Mouse (Mus musculus): ENCODE measurements around the gene Slc24a3. TPM values are rescaled to one million over a fixed set of nuclear protein-coding genes. Genes with fewer than 3 reads are reported as not detected.

The Slc24a3 gene
- polyA plus RNA-seq, 1 experiment from 2014 or later = 2.1 TPM

DNA sequence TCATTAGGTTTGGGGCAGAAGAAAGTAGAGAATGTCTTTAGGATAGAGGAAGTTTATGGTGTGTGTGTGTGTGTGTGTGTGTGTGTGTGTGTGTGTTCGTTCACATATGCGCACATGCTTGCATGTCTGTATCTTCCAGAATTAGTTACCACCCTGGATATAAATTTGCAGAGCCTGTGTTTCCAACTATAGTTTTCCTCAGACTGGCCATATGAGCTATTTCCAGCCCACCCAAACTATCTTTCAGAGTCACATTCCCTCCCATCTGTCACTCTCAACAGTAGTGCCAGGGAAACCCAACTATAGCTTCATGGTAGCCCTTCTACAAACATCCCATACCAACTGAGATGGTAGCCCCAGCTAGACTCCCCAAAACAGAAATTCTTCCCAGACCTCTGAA, 250.2 kb downstream of the Slc24a3 start:
- Histone ChIP-seq H3K27ac (no peak overlapping the region), H3K9ac (no peak overlapping the region), H3K4me1 (no peaks in the 10 kb centered on the region), H3K36me3 (no peaks in the 10 kb centered on the region), H3K27me3 (no peaks in the 10 kb centered on the region), H3K4me3 (replicated peaks) (no peak overlapping the region), H3K9me3 (replicated peaks) (no peaks in the 10 kb centered on the region), H3K4me2 (no peak overlapping the region)
- 98% methylated on average over 2 of the region's 2 CpGs for WGBS
- no peak for ATAC-seq (replicated peaks; ENCODE audit: low FRiP score)

DNA sequence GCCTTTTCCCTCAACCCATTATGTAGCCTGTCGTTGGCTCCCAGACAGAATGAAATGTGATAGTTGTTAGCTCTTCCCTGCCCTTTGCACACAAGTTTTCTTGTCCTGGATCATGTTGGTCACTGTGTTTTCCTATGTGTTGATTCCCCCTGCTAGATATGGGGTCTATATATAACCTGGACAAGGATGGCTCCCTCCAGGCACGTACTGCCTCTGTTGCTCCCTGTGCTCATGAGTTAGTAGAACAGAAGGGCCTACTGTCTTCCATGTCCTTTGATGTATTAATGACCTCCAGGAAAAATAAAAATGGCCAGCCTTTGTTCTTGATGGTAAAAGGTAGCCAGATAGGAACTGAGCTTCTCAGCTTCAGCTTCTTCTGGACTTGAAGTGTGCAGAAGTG, 251.5 kb downstream of the Slc24a3 start:
- no peaks in the 10 kb centered on the region for H3K9me3 ChIP-seq (replicated peaks)
- no peak overlapping the region for H3K4me2 ChIP-seq
- no peak for ATAC-seq (replicated peaks; ENCODE audit: low FRiP score)
- no peak overlapping the region for H3K9ac ChIP-seq
- WGBS = 48% methylated on average over 2 of the region's 2 CpGs
- H3K4me1 ChIP-seq = no peaks in the 10 kb centered on the region
- no peaks in the 10 kb centered on the region for H3K36me3 ChIP-seq
- no peak overlapping the region for H3K27ac ChIP-seq
- no peak overlapping the region for H3K4me3 ChIP-seq (replicated peaks)
- H3K27me3 ChIP-seq = no peaks in the 10 kb centered on the region

DNA sequence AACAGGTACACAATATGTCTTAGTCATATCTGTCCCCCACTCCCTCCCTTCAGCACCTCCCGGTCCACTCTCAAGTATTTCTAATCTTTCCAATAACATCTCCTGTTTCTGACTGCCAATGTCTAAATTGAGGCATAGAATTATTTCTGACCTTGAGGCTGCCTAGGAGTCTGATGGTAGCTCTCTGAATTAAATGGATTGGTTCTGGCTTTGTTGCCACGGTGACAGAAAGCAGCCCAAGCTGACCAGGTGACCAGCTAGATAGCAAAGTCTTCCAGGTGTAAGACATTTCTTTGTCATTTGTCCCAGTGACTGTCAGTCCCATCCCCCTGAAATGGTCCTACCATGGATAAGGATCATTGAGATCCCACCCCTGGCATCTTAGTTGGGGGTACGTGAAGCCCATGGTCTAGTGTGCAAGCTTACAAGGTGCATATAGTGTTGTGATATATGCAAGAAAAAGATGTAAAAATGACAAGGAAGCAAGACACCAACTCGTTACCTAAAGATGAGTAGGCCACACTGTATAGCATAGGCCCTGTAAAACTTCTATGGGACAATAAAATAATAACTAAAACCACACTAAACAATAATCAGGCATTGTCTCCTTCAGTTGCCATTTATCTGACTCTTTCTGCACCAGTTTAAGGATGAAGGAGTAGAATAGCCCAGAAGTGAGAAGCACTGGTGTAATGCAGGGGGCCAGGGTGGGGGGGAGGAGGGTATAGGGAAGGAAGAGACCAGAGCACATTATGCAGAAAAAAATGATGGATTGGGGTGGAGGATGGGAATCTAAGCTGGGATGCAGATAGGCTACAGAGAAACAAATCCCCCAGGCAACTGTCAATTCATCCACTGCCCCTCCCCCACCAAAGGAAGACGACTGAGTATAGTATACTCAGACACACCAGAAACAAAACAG, 253.7 kb downstream of the Slc24a3 start:
- Histone ChIP-seq H3K27me3 (no peaks in the 10 kb centered on the region), H3K4me1 (no peaks in the 10 kb centered on the region), H3K9me3 (replicated peaks) (no peaks in the 10 kb centered on the region), H3K27ac (no peak overlapping the region), H3K4me3 (replicated peaks) (no peak overlapping the region), H3K4me2 (no peak overlapping the region), H3K36me3 (no peaks in the 10 kb centered on the region), H3K9ac (no peak overlapping the region)
- ATAC-seq (replicated peaks; ENCODE audit: low FRiP score) = no peak
- 80% methylated on average over 5 of the region's 5 CpGs for WGBS

DNA sequence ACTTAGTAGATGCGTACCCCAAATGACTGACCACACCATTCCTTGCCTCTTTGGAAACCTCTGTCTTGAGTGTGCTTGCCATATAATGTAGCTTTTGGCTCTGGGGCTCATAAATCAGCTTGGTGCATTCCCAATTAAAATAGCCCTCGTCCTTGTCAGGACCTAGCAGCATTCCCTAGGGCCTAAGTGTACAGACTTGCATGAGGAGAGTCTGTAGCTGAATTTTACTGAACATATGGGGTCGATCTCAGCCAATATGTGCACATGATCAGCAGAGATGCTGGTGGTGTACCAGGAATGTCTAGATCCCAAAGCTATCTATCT, 254.3 kb downstream of the Slc24a3 start:
- no peak overlapping the region for H3K4me3 ChIP-seq (replicated peaks)
- no peaks in the 10 kb centered on the region for H3K4me1 ChIP-seq
- no peak for ATAC-seq (replicated peaks; ENCODE audit: low FRiP score)
- H3K36me3 ChIP-seq = no peaks in the 10 kb centered on the region
- H3K9me3 ChIP-seq (replicated peaks) = no peaks in the 10 kb centered on the region
- WGBS = 60% methylated on average over 3 of the region's 3 CpGs
- H3K4me2 ChIP-seq = no peak overlapping the region
- no peaks in the 10 kb centered on the region for H3K27me3 ChIP-seq
- no peak overlapping the region for H3K27ac ChIP-seq
- no peak overlapping the region for H3K9ac ChIP-seq

- H3K27ac ChIP-seq = no peak overlapping the region
- no peak overlapping the region for H3K4me3 ChIP-seq (replicated peaks)
- H3K9ac ChIP-seq = no peak overlapping the region
- H3K4me1 ChIP-seq = no peaks in the 10 kb centered on the region
- no peaks in the 10 kb centered on the region for H3K27me3 ChIP-seq
- H3K4me2 ChIP-seq = no peak overlapping the region
- no peak for ATAC-seq (replicated peaks; ENCODE audit: low FRiP score)
- 89% methylated on average over 5 of the region's 5 CpGs for WGBS
- no peaks in the 10 kb centered on the region for H3K36me3 ChIP-seq
- H3K9me3 ChIP-seq (replicated peaks) = no peaks in the 10 kb centered on the region
Measured at GRCm38 (mm10) chr2:145429982-145430381, 262.4 kb downstream of the Slc24a3 start.

DNA sequence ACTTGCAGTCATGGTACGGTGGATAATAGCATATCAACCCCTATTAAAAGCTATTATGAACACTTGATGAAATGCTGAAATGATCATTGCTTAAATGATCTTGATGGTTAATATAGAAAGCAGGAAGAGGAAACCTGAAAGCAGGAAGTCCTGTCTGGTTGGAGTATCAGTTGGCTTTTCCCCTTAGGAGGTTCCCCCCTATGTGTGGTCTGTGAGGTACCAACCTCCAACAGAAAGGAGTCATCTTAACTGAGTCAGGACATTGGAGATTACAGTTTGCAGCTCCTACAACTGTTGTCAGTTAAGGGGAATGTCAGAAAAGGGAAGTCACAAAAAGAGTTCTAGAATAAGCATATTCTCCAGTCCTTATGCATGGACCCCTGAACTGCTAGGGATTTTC, 266.5 kb downstream of the Slc24a3 start:
- H3K27me3 ChIP-seq = no peaks in the 10 kb centered on the region
- no peak overlapping the region for H3K4me3 ChIP-seq (replicated peaks)
- no peaks in the 10 kb centered on the region for H3K4me1 ChIP-seq
- no peaks in the 10 kb centered on the region for H3K36me3 ChIP-seq
- no peak for ATAC-seq (replicated peaks; ENCODE audit: low FRiP score)
- 87% methylated on average over 1 of the region's 1 CpGs for WGBS
- H3K9me3 ChIP-seq (replicated peaks) = no peaks in the 10 kb centered on the region
- no peak overlapping the region for H3K9ac ChIP-seq
- no peak overlapping the region for H3K4me2 ChIP-seq
- H3K27ac ChIP-seq = no peak overlapping the region

DNA sequence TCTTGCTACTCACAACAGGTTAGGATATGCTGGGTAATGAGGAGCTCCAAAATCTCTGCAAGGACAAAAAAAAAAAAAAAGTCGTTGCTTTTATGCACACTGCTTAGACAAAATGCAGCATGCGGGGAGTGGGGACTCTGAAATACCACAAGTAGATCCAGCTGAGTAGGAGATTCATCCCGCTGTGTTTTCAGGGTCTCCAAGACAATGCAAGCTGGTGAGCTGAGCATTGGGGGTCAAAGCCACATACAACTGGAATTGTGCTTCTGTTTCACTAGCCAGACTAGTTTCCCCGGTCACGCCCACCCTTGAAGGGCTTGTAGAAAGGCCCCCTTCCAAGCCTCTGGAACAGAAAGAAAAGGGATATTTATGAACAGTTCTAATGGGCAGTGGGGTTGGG, 270.8 kb downstream of the Slc24a3 start:
- Histone ChIP-seq H3K27ac (no peak overlapping the region), H3K27me3 (no peaks in the 10 kb centered on the region), H3K36me3 (no peaks in the 10 kb centered on the region), H3K9me3 (replicated peaks) (no peaks in the 10 kb centered on the region), H3K4me1 (no peaks in the 10 kb centered on the region), H3K4me3 (replicated peaks) (no peak overlapping the region), H3K9ac (no peak overlapping the region), H3K4me2 (no peak overlapping the region)
- WGBS = 74% methylated on average over 5 of the region's 5 CpGs
- no peak for ATAC-seq (replicated peaks; ENCODE audit: low FRiP score)

GRCm38 (mm10) chr2:145439755-145440154, 272.2 kb downstream of the Slc24a3 start:
- Histone ChIP-seq H3K4me2 (no peak overlapping the region), H3K36me3 (no peaks in the 10 kb centered on the region), H3K4me1 (no peaks in the 10 kb centered on the region), H3K9ac (no peak overlapping the region), H3K27ac (no peak overlapping the region), H3K4me3 (replicated peaks) (no peak overlapping the region), H3K27me3 (no peaks in the 10 kb centered on the region), H3K9me3 (replicated peaks) (no peaks in the 10 kb centered on the region)
- WGBS = 92% methylated on average over 1 of the region's 1 CpGs
- no peak for ATAC-seq (replicated peaks; ENCODE audit: low FRiP score)

DNA sequence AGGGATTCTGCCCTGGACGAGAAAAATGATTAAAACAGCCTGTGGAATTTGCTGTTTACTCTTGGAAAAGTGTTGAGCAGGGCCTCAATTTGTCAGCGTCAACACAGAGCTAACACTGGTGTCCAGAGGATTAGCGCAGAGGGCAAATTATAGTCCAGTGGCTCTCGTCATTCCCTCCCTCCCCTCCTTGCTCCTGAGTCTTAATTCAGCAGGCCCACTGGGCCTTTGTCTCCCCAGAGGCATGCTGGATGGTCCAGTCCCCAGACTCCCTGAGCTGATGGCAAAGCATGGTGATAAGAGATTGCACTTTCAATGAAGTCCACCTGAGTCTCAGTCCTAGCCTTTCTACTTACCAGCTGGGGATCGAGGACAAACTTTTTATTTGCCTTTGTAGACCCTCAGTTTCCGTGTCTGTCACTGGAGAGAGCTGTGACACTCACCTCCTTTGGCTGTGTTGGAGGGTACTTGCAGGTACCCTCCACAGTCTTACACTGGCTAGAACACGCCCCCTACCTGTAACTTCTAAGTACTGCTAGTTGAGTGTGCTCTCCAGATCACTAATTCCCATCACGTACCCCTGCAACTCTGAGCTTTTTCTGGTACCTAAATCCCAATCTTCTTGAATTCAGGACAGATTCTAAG, 289.7 kb downstream of the Slc24a3 start:
- Histone ChIP-seq H3K4me1 (no peaks in the 10 kb centered on the region), H3K27ac (no peak overlapping the region), H3K4me2 (no peak overlapping the region), H3K9me3 (replicated peaks) (no peaks in the 10 kb centered on the region), H3K36me3 (no peaks in the 10 kb centered on the region), H3K4me3 (replicated peaks) (no peak overlapping the region), H3K27me3 (no peaks in the 10 kb centered on the region), H3K9ac (no peak overlapping the region)
- ATAC-seq (replicated peaks; ENCODE audit: low FRiP score) = 0 out of 2 replicates have a peak, but pooled peaks have one; percentile 15
- WGBS = 51% methylated on average over 8 of the region's 8 CpGs

- Histone ChIP-seq H3K36me3 (no peaks in the 10 kb centered on the region), H3K4me2 (no peak overlapping the region), H3K9ac (no peak overlapping the region), H3K4me3 (replicated peaks) (no peak overlapping the region), H3K27ac (no peak overlapping the region), H3K9me3 (replicated peaks) (no peaks in the 10 kb centered on the region), H3K4me1 (no peaks in the 10 kb centered on the region), H3K27me3 (no peaks in the 10 kb centered on the region)
- WGBS = 42% methylated on average over 3 of the region's 3 CpGs
- no peak for ATAC-seq (replicated peaks; ENCODE audit: low FRiP score)
Measured at GRCm38 (mm10) chr2:145460854-145461423, 293.4 kb downstream of the Slc24a3 start.

DNA sequence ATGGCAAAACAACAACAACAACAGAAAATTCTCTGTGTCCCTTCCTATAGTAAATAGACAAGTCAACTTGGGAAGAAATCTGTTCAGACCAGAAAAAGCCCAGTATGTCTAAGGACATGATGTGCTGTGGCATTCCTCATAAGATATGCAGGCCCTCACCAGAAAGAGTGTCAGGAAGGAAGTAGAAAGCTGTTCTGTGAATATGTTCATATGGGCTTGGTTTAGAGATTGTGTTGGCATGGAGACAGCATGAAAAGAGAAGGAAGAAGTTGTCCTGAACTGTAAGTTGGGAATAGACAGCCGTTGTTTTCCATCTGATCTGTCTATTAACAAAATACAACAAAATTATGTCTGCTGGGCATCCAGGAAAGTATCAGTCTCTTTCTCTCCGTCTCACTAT, 294.7 kb downstream of the Slc24a3 start:
- Histone ChIP-seq H3K4me2 (no peak overlapping the region), H3K27me3 (no peaks in the 10 kb centered on the region), H3K4me3 (replicated peaks) (no peak overlapping the region), H3K27ac (no peak overlapping the region), H3K9ac (no peak overlapping the region), H3K4me1 (no peaks in the 10 kb centered on the region), H3K9me3 (replicated peaks) (no peaks in the 10 kb centered on the region), H3K36me3 (no peaks in the 10 kb centered on the region)
- WGBS = 92% methylated on average over 2 of the region's 2 CpGs
- no peak for ATAC-seq (replicated peaks; ENCODE audit: low FRiP score)

DNA sequence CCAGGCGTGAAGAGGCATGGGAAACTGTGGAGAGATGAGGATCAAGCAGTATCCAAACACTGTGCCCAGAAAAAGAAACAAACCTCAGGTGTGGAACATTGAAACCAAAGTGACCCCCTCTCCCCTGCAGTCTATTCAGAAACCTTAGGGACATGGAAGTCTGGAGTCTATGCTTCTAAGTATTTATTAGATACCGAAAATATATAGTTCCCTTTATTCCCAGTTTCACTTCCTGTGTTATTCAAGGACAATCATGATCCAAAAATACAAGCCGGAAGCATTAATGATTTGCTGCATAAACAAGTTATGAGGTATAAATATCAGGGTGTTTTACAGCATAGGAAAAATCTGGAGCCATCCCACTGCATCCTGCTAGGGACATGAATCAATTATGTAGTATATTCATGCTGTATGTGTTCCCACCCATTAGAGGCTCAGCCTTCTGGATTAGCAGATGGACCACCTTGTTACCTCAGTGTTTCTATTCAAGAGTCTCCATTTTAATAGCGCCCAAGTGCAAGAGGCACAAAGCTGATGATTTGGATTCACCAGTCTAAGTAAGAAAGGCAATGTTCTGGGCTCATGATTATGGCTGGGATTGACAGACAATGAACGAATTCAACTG, 301.3 kb downstream of the Slc24a3 start:
- Histone ChIP-seq H3K4me2 (no peak overlapping the region), H3K4me1 (no peaks in the 10 kb centered on the region), H3K4me3 (replicated peaks) (no peak overlapping the region), H3K27ac (no peak overlapping the region), H3K36me3 (no peaks in the 10 kb centered on the region), H3K9me3 (replicated peaks) (no peaks in the 10 kb centered on the region), H3K9ac (no peak overlapping the region), H3K27me3 (no peaks in the 10 kb centered on the region)
- 93% methylated on average over 5 of the region's 5 CpGs for WGBS
- no peak for ATAC-seq (replicated peaks; ENCODE audit: low FRiP score)

All from kidney, embryonic 15.5 days (tissue).